Mouse (Mus musculus): ENCODE results near the gene Ptprn2.

DNA sequence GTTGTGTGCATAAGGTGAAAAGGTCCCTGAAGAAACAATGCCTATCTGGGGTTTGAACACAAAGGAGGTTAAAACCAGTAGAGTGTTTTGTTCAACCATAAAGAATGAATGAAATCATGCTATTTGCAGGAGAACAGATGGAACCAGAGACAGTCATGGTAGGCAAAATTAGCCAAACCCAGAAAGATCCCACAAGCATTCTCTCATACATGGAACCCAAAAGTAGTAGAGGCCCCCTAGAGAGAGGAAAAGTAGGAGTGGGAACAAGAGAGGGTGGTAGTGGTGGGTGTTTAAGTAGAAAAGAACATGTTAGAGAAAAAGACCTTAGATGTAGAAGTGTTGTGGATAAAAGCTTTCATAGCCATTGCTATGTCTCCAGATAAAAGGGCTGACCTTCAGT, 719.4 kb downstream of the Ptprn2 start:
- TF ChIP-seq CTCF (IDR thresholded peaks at IDR 0.05; ENCODE audit: low read depth): no peak
- no peak for TF ChIP-seq EP300 (IDR thresholded peaks at IDR 0.05; ENCODE audit: low read depth)

All from liver, postnatal 0 days (tissue).